Mouse (Mus musculus): ENCODE data around the gene Mcf2l. TPM values are rescaled to one million over a fixed set of nuclear protein-coding genes. Genes with fewer than 3 reads are reported as not detected.
A peak's percentile ranks its signal among the peaks of the same experiment; 100 is the strongest.

The Mcf2l gene
- total RNA-seq, 2 experiments from 2014 or later: 215 to 241 TPM

GRCm38 (mm10) chr8:12947604-12948573 lies 74.3 kb downstream of the Mcf2l start:
- no peak for DNase-seq (ENCODE audit: extremely low spot score in 1 of 2, low spot score in 1 of 2)

GRCm38 (mm10) chr8:12948574-12948961 lies 75.0 kb downstream of the Mcf2l start:
- no peak for DNase-seq (ENCODE audit: extremely low spot score in 1 of 2, low spot score in 1 of 2)

GRCm38 (mm10) chr8:12951051-12951630 lies 77.5 kb downstream of the Mcf2l start:
- DNase-seq (ENCODE audit: extremely low spot score in 1 of 2, low spot score in 1 of 2): no peak

- DNase-seq (ENCODE audit: extremely low spot score in 1 of 2, low spot score in 1 of 2): no peak
Observed at GRCm38 (mm10) chr8:12952699-12953098, 79.1 kb downstream of the Mcf2l start.

GRCm38 (mm10) chr8:12955362-12955879 lies 81.8 kb downstream of the Mcf2l start:
- DNase-seq (ENCODE audit: extremely low spot score in 1 of 2, low spot score in 1 of 2): no peak

- no peak for DNase-seq (ENCODE audit: extremely low spot score in 1 of 2, low spot score in 1 of 2)
Observed at GRCm38 (mm10) chr8:12955880-12956279, 82.3 kb downstream of the Mcf2l start.

GRCm38 (mm10) chr8:12956941-12957340 lies 83.3 kb downstream of the Mcf2l start:
- DNase-seq (ENCODE audit: extremely low spot score in 1 of 2, low spot score in 1 of 2): no peak

GRCm38 (mm10) chr8:12957419-12957818 lies 83.8 kb downstream of the Mcf2l start:
- no peak for DNase-seq (ENCODE audit: extremely low spot score in 1 of 2, low spot score in 1 of 2)

GRCm38 (mm10) chr8:12960609-12961008 lies 87.0 kb downstream of the Mcf2l start:
- no peak for DNase-seq (ENCODE audit: extremely low spot score in 1 of 2, low spot score in 1 of 2)

GRCm38 (mm10) chr8:12961211-12961610 lies 87.6 kb downstream of the Mcf2l start:
- no peak for DNase-seq (ENCODE audit: extremely low spot score in 1 of 2, low spot score in 1 of 2)

- DNase-seq (ENCODE audit: extremely low spot score in 1 of 2, low spot score in 1 of 2): no peak
Observed at GRCm38 (mm10) chr8:12961821-12962534, 88.4 kb downstream of the Mcf2l start.

- DNase-seq (ENCODE audit: extremely low spot score in 1 of 2, low spot score in 1 of 2): no peak
Observed at GRCm38 (mm10) chr8:12962541-12963380, 89.2 kb downstream of the Mcf2l start.

GRCm38 (mm10) chr8:12976290-12976689 lies 102.7 kb downstream of the Mcf2l start:
- DNase-seq (ENCODE audit: extremely low spot score in 1 of 2, low spot score in 1 of 2): no peak

- no peak for DNase-seq (ENCODE audit: extremely low spot score in 1 of 2, low spot score in 1 of 2)
Observed at GRCm38 (mm10) chr8:12976723-12977122, 103.1 kb downstream of the Mcf2l start.

GRCm38 (mm10) chr8:12977325-12977724 lies 103.7 kb downstream of the Mcf2l start:
- no peak for DNase-seq (ENCODE audit: extremely low spot score in 1 of 2, low spot score in 1 of 2)

- no peak for DNase-seq (ENCODE audit: extremely low spot score in 1 of 2, low spot score in 1 of 2)
Observed at GRCm38 (mm10) chr8:12978308-12978707, 104.7 kb downstream of the Mcf2l start.

GRCm38 (mm10) chr8:12978726-12979125 lies 105.1 kb downstream of the Mcf2l start:
- DNase-seq (ENCODE audit: extremely low spot score in 1 of 2, low spot score in 1 of 2): peak in 1 of 2 experiments; percentile 59

GRCm38 (mm10) chr8:12983681-12984467 lies 110.3 kb downstream of the Mcf2l start:
- DNase-seq (ENCODE audit: extremely low spot score in 1 of 2, low spot score in 1 of 2): peak; percentile 59 to 62

- peak in 1 of 2 experiments; percentile 26 for DNase-seq (ENCODE audit: extremely low spot score in 1 of 2, low spot score in 1 of 2)
Observed at GRCm38 (mm10) chr8:12984601-12985243, 111.1 kb downstream of the Mcf2l start.

Data from layer of hippocampus, postnatal 25 days (tissue).